Mouse (Mus musculus): ENCODE results near the gene Pmepa1. TPM values are rescaled to one million over a fixed set of nuclear protein-coding genes. Genes with fewer than 3 reads are reported as not detected.

Pmepa1 gene
- total and polyA plus RNA-seq, 2 experiments from 2014 or later: 4.3 to 12.9 TPM

DNA sequence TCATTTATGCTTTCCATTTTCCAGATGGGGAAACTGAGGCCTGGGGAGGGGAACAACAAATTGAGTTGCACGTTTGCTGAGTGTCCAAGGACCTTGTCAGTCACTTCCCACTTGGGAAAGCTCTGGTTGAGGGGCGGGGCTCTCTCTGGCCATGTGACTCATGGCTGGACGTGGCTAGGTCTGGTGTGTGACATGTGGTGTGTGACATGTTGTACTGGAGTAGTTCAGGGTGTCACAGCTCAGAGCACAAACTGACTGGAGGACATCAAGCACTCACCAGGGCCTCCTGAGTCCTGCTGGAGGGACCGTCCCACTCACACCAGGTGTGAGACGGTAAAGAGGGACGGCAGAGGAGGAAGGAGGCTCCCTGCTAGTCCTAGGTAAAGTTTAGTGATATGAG lies 91.1 kb downstream of the Pmepa1 start:
- Histone ChIP-seq H3K4me1 (ENCODE audit: control insufficient read depth, insufficient read depth) (no peaks in the 10 kb centered on the region), H3K27me3 (ENCODE audit: control insufficient read depth, insufficient read depth, low read length) (peaks cover 9% of the 10 kb centered on the region), H3K4me2 (ENCODE audit: low read depth, low read length) (no peak overlapping the region), H3K27ac (ENCODE audit: low read depth) (no peak overlapping the region), H3K9me3 (replicated peaks; ENCODE audit: control insufficient read depth, low read length) (no peaks in the 10 kb centered on the region), H3K9ac (replicated peaks; ENCODE audit: low read depth, low read length) (no peak overlapping the region), H3K36me3 (replicated peaks; ENCODE audit: control insufficient read depth, insufficient read depth, low read length) (no peaks in the 10 kb centered on the region), H3K4me3 (ENCODE audit: low read depth, low read length) (no peak overlapping the region)
- ATAC-seq (ENCODE audit: insufficient read depth, low read depth) (no peak), DNase-seq (ENCODE audit: low spot score) (no peak)
- TF ChIP-seq EP300 (IDR thresholded peaks at IDR 0.05; ENCODE audit: low read depth) (no peak), CTCF (IDR thresholded peaks at IDR 0.05; ENCODE audit: low read depth) (no peak)
- 46% methylated on average over 6 of the region's 6 CpGs for WGBS

- 53% methylated on average over 11 of the region's 11 CpGs for WGBS
- H3K36me3 ChIP-seq (replicated peaks; ENCODE audit: control insufficient read depth, insufficient read depth, low read length): no peaks in the 10 kb centered on the region
- peaks cover 9% of the 10 kb centered on the region for H3K27me3 ChIP-seq (ENCODE audit: control insufficient read depth, insufficient read depth, low read length)
- no peak for ATAC-seq (ENCODE audit: insufficient read depth, low read depth)
- no peak for DNase-seq (ENCODE audit: low spot score)
- H3K4me3 ChIP-seq (ENCODE audit: low read depth, low read length): no peak overlapping the region
- no peak overlapping the region for H3K27ac ChIP-seq (ENCODE audit: low read depth)
- no peak for TF ChIP-seq CTCF (IDR thresholded peaks at IDR 0.05; ENCODE audit: low read depth)
- TF ChIP-seq EP300 (IDR thresholded peaks at IDR 0.05; ENCODE audit: low read depth): no peak
- no peaks in the 10 kb centered on the region for H3K4me1 ChIP-seq (ENCODE audit: control insufficient read depth, insufficient read depth)
- no peak overlapping the region for H3K9ac ChIP-seq (replicated peaks; ENCODE audit: low read depth, low read length)
- no peak overlapping the region for H3K4me2 ChIP-seq (ENCODE audit: low read depth, low read length)
- no peaks in the 10 kb centered on the region for H3K9me3 ChIP-seq (replicated peaks; ENCODE audit: control insufficient read depth, low read length)
These were observed 91.8 kb downstream of the Pmepa1 start for GRCm38 (mm10) chr2:173184475-173185080.

DNA sequence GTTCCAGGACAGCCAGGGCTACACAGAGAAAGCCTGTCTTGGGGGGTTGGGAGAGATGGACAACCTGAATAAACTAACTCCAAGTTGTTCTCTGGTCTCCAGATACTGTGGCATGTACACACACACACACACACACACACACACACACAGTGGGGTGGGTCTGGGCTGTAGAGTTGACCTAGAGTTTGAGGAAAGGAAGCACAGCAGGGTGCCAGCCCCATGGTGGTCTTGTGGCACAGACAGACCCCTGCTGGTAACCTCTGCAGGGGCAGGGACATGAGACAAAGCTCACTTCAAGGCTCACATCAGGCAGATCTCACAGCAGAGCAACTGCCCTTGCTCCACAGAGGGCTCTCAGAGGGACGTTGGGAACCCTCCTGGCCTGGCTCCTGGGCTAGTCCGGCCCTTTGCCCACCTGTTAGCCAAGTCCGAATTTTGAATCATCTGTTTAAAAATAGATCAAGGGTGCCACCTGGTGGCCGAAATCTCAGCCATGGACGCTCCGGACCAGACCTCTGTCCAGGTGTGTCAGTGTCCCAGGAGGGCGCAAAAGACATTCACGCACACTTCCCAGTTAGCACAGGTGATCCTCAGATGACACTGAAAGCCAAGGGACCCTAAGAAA lies 92.4 kb downstream of the Pmepa1 start:
- ATAC-seq (ENCODE audit: insufficient read depth, low read depth) (no peak), DNase-seq (ENCODE audit: low spot score) (no peak)
- Histone ChIP-seq H3K27ac (ENCODE audit: low read depth) (no peak overlapping the region), H3K36me3 (replicated peaks; ENCODE audit: control insufficient read depth, insufficient read depth, low read length) (no peaks in the 10 kb centered on the region), H3K4me1 (ENCODE audit: control insufficient read depth, insufficient read depth) (no peaks in the 10 kb centered on the region), H3K27me3 (ENCODE audit: control insufficient read depth, insufficient read depth, low read length) (peaks cover 9% of the 10 kb centered on the region), H3K9me3 (replicated peaks; ENCODE audit: control insufficient read depth, low read length) (no peaks in the 10 kb centered on the region), H3K9ac (replicated peaks; ENCODE audit: low read depth, low read length) (no peak overlapping the region), H3K4me3 (ENCODE audit: low read depth, low read length) (no peak overlapping the region), H3K4me2 (ENCODE audit: low read depth, low read length) (no peak overlapping the region)
- TF ChIP-seq CTCF (IDR thresholded peaks at IDR 0.05; ENCODE audit: low read depth) (peak; percentile 62), EP300 (IDR thresholded peaks at IDR 0.05; ENCODE audit: low read depth) (no peak)
- WGBS: 6% methylated on average over 8 of the region's 8 CpGs

- Histone ChIP-seq H3K27me3 (ENCODE audit: control insufficient read depth, insufficient read depth, low read length) (peaks cover 9% of the 10 kb centered on the region), H3K4me3 (ENCODE audit: low read depth, low read length) (no peak overlapping the region), H3K4me2 (ENCODE audit: low read depth, low read length) (no peak overlapping the region), H3K9ac (replicated peaks; ENCODE audit: low read depth, low read length) (no peak overlapping the region), H3K4me1 (ENCODE audit: control insufficient read depth, insufficient read depth) (no peaks in the 10 kb centered on the region), H3K36me3 (replicated peaks; ENCODE audit: control insufficient read depth, insufficient read depth, low read length) (no peaks in the 10 kb centered on the region), H3K9me3 (replicated peaks; ENCODE audit: control insufficient read depth, low read length) (no peaks in the 10 kb centered on the region), H3K27ac (ENCODE audit: low read depth) (no peak overlapping the region)
- DNase-seq (ENCODE audit: low spot score) (no peak), ATAC-seq (ENCODE audit: insufficient read depth, low read depth) (no peak)
- no peak for TF ChIP-seq CTCF (IDR thresholded peaks at IDR 0.05; ENCODE audit: low read depth)
- TF ChIP-seq EP300 (IDR thresholded peaks at IDR 0.05; ENCODE audit: low read depth): no peak
- WGBS: 93% methylated on average over 10 of the region's 10 CpGs
These were observed 93.0 kb downstream of the Pmepa1 start for GRCm38 (mm10) chr2:173183311-173183710.

GRCm38 (mm10) chr2:173182796-173183195 lies 93.5 kb downstream of the Pmepa1 start:
- no peak overlapping the region for H3K4me3 ChIP-seq (ENCODE audit: low read depth, low read length)
- H3K4me1 ChIP-seq (ENCODE audit: control insufficient read depth, insufficient read depth): no peaks in the 10 kb centered on the region
- H3K27me3 ChIP-seq (ENCODE audit: control insufficient read depth, insufficient read depth, low read length): peaks cover 9% of the 10 kb centered on the region
- no peaks in the 10 kb centered on the region for H3K9me3 ChIP-seq (replicated peaks; ENCODE audit: control insufficient read depth, low read length)
- no peaks in the 10 kb centered on the region for H3K36me3 ChIP-seq (replicated peaks; ENCODE audit: control insufficient read depth, insufficient read depth, low read length)
- ATAC-seq (ENCODE audit: insufficient read depth, low read depth): no peak
- no peak overlapping the region for H3K9ac ChIP-seq (replicated peaks; ENCODE audit: low read depth, low read length)
- 67% methylated on average over 7 of the region's 7 CpGs for WGBS
- H3K4me2 ChIP-seq (ENCODE audit: low read depth, low read length): no peak overlapping the region
- H3K27ac ChIP-seq (ENCODE audit: low read depth): no peak overlapping the region
- no peak for TF ChIP-seq CTCF (IDR thresholded peaks at IDR 0.05; ENCODE audit: low read depth)
- TF ChIP-seq EP300 (IDR thresholded peaks at IDR 0.05; ENCODE audit: low read depth): no peak
- no peak for DNase-seq (ENCODE audit: low spot score)

DNA sequence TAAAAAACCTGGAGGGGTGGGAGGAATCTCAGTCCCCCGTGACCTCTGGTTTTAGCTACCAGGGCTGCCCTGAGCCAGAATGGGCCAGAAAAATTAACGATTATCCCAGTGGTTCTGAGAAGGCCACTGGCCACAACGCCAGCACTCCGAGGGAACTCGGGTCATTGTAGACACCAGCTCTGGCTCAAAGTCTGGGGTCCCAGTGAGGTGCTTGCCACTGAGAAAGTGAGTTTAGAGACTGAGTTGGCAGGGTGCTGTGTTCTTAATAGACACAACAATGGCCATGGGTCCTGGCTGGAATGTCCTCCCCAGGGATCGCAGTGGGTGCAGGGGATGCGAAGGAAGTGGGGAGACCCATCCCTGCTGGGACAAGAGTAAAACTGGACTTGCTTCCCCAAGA lies 94.4 kb downstream of the Pmepa1 start:
- ATAC-seq (ENCODE audit: insufficient read depth, low read depth): no peak
- Histone ChIP-seq H3K27ac (ENCODE audit: low read depth) (no peak overlapping the region), H3K4me3 (ENCODE audit: low read depth, low read length) (no peak overlapping the region), H3K36me3 (replicated peaks; ENCODE audit: control insufficient read depth, insufficient read depth, low read length) (no peaks in the 10 kb centered on the region), H3K4me2 (ENCODE audit: low read depth, low read length) (no peak overlapping the region), H3K9me3 (replicated peaks; ENCODE audit: control insufficient read depth, low read length) (no peaks in the 10 kb centered on the region), H3K4me1 (ENCODE audit: control insufficient read depth, insufficient read depth) (no peaks in the 10 kb centered on the region), H3K9ac (replicated peaks; ENCODE audit: low read depth, low read length) (no peak overlapping the region), H3K27me3 (ENCODE audit: control insufficient read depth, insufficient read depth, low read length) (peaks cover 9% of the 10 kb centered on the region)
- WGBS: 85% methylated on average over 7 of the region's 7 CpGs
- no peak for TF ChIP-seq CTCF (IDR thresholded peaks at IDR 0.05; ENCODE audit: low read depth)
- no peak for DNase-seq (ENCODE audit: low spot score)
